Mouse (Mus musculus): ENCODE measurements around the gene Six2. TPM values are rescaled to one million over a fixed set of nuclear protein-coding genes. Genes with fewer than 3 reads are reported as not detected.

Six2 gene
- polyA plus RNA-seq, 1 experiment from 2014 or later, result 5.6 TPM

DNA sequence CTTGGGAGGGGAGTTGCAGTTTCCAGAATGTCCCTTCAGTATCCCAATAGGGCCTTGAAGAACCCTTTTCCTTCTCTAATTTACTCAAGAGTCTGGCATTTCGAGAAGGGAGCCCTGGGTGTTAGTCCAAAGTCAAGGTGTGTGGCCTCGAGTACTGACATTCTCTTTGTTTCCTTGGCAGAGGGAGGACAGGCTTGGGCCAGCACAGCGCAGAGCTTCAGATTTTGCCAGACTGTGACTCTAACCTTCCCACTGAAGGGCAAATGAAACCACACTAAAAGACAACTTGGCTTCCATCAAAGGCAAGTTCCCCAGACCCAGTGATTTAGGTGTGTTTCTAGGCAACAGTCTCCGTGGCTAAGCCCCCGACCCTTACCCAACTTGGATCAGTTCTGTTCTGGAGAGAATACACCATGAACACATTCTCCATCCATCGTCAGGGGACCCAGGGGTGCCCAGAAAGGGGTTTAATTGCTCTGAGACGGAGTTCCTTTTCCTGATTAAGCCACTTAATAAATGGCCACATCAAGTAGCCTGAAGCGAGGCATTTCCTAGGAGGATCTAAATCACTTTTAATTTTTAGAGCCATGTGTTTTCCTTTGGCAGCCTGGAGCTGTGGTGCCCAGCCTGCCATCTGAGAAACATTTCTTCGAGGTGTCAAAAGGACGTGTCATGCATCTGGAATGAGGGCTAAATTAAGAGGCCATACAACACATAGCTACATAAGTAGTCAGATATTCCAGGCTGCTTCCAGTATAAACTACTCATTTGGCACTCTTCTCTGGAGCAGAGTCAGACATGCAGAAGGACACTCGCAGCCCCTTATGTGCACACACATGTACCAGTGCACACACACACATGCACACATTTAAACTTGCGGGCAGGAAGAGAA lies 16.5 kb upstream of the Six2 start:
- no peak for DNase-seq (ENCODE audit: low spot score)
- Histone ChIP-seq H3K4me1 (replicated peaks) (no peaks in the 10 kb centered on the region), H3K27me3 (ENCODE audit: insufficient read depth, poor library complexity, severe bottlenecking) (peaks cover 91% of the 10 kb centered on the region), H3K27ac (no peak overlapping the region), H3K4me3 (no peak overlapping the region), H3K9me3 (no peaks in the 10 kb centered on the region), H3K36me3 (no peaks in the 10 kb centered on the region)
- 79% methylated on average over 12 of the region's 12 CpGs for WGBS

DNA sequence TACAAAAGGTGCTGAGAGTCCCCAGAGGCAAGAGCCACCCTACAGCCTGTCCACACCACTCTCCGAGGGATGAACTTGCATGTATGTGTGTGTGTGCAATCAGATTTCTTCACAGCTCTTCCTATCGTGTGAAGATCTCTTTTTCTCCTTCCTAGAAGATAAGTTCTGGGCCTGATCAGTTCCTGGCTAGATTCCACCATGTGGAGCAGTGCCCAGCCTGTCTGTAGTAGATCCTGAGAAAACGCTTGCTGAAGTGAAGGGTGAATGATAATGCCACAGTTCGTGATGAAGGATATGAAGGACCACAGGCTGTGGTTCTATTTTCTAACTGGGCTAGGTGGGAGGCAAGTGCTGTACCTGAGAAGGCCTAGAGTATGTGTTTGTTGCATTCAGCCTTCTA lies 12.0 kb upstream of the Six2 start:
- H3K27ac ChIP-seq, result no peak overlapping the region
- no peaks in the 10 kb centered on the region for H3K36me3 ChIP-seq
- H3K4me3 ChIP-seq, result no peak overlapping the region
- DNase-seq (ENCODE audit: low spot score), result no peak
- no peaks in the 10 kb centered on the region for H3K4me1 ChIP-seq (replicated peaks)
- no peaks in the 10 kb centered on the region for H3K9me3 ChIP-seq
- peaks cover 93% of the 10 kb centered on the region for H3K27me3 ChIP-seq (ENCODE audit: insufficient read depth, poor library complexity, severe bottlenecking)
- WGBS, result 81% methylated on average over 4 of the region's 4 CpGs

DNA sequence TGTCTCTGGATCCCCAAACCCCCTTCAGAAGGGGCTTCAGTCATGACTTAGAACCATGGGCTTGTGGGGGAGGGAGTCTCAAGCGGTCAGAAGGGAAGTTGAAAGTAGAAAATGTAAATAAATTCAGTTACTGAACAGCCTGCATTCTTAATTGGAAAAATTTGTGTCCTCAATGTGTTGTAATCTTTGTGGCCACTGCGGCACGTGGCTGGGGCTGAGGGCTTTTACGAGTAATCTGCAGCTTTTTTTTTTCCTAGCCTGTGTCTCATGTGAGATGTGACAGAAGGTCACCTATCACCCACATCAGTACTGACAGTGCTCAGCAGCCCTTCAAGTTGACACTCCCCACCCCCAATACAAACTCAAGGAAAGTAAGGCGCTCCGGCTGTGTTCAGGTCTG lies 10.6 kb upstream of the Six2 start:
- WGBS, result 79% methylated on average over 6 of the region's 6 CpGs
- Histone ChIP-seq H3K4me1 (replicated peaks) (no peaks in the 10 kb centered on the region), H3K9me3 (peaks cover 3% of the 10 kb centered on the region; the same call in 1 of the 2 replicates), H3K4me3 (no peak overlapping the region), H3K36me3 (no peaks in the 10 kb centered on the region), H3K27ac (no peak overlapping the region), H3K27me3 (ENCODE audit: insufficient read depth, poor library complexity, severe bottlenecking) (peaks cover 93% of the 10 kb centered on the region)
- DNase-seq (ENCODE audit: low spot score), result no peak

DNA sequence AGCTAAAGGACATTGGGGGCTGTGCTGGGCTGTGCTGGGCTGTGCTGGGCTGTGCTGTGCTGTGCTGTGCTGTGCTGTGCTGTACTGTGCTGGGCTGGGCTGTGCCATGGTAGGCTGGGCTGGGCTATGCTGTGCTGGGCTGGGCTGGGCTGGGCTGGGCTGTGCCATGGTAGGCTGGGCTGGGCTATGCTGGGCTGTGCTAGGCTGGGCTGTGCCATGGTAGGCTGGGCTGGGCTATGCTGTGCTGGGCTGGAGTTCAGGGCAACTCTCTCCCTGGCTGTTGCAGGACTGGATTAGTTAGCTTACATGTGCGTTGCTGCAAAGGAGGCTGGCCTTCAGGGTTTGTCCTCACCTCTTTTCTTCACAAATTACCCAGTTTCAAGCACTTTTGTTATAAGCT lies 9.9 kb upstream of the Six2 start:
- no peaks in the 10 kb centered on the region for H3K4me1 ChIP-seq (replicated peaks)
- peaks cover 95% of the 10 kb centered on the region for H3K27me3 ChIP-seq (ENCODE audit: insufficient read depth, poor library complexity, severe bottlenecking)
- no peak overlapping the region for H3K4me3 ChIP-seq
- peaks cover 3% of the 10 kb centered on the region; the same call in 1 of the 2 replicates for H3K9me3 ChIP-seq
- no peaks in the 10 kb centered on the region for H3K36me3 ChIP-seq
- H3K27ac ChIP-seq, result no peak overlapping the region
- no peak for DNase-seq (ENCODE audit: low spot score)
- WGBS, result 90% methylated on average over 1 of the region's 1 CpGs

DNA sequence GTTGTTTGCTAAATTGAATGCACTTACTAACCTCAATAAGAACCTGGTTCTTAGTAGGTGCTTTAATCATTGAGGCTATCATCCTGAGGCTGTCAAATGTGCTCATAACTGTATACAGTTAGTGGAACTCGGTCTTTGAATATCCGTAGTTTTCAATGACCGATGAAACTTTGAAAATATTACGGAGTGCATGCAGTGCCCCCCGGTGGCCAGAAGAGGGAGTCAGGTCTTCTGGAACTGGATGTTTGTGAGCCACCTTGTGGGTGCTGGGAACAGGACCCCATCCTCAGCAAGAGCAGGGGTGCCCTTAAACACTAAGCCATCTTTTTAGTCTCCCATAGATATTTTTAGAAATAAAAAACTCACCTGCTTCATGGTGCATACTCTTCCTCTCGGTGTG lies 6.4 kb upstream of the Six2 start:
- Histone ChIP-seq H3K9me3 (peaks cover 3% of the 10 kb centered on the region; the same call in 1 of the 2 replicates), H3K4me1 (replicated peaks) (peaks cover 30% of the 10 kb centered on the region), H3K4me3 (no peak overlapping the region), H3K27me3 (ENCODE audit: insufficient read depth, poor library complexity, severe bottlenecking) (peaks cover 100% of the 10 kb centered on the region), H3K27ac (no peak overlapping the region), H3K36me3 (no peaks in the 10 kb centered on the region)
- no peak for DNase-seq (ENCODE audit: low spot score)
- 81% methylated on average over 6 of the region's 6 CpGs for WGBS

DNA sequence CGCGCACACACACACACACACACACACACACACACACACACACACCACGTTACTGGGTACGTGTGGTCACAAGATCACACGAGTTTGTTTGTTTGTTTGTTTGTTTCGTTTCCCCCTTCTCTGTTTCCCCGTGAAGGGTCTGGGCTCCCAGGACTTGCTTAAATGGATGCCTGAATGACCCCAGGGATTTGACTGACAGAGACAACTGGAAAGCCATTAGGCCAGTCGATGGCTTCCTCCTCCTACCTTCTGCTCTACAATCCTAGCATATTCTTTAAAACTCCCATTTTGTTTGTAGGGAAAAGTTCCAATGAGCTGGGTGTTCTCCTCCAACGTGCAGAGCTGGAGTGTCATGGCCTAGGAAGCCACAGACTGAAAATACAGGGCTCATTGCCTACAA lies 5.0 kb upstream of the Six2 start:
- H3K27me3 ChIP-seq (ENCODE audit: insufficient read depth, poor library complexity, severe bottlenecking), result peaks cover 100% of the 10 kb centered on the region
- peak; percentile 47 for DNase-seq (ENCODE audit: low spot score)
- peak overlapping the region; percentile 30; the same call in 1 of the 2 replicates for H3K4me3 ChIP-seq
- peaks cover 43% of the 10 kb centered on the region for H3K4me1 ChIP-seq (replicated peaks)
- H3K9me3 ChIP-seq, result peaks cover 3% of the 10 kb centered on the region; the same call in 1 of the 2 replicates
- H3K27ac ChIP-seq, result no peak overlapping the region
- no peaks in the 10 kb centered on the region for H3K36me3 ChIP-seq
- 5% methylated on average over 9 of the region's 9 CpGs for WGBS

DNA sequence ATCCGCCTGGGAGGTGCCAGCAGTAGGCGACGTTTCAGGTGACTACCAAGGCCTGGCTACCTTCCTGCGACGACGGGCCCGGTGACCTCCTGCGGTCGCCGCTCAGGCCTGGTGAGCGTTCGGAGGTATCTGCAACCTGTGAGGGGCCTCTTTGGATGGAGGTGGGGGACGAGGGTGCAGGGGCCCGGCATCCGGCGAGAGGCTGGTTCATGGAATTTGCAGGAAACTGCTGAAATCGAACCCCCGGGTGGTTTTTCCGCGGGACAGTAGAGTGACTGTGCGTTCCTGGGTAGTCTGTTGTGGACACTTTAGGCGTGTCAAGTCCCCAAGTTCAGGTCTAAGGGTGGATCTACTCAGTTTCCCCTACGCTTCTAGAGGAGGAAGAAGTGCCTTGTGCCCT lies 4.5 kb upstream of the Six2 start:
- WGBS, result 2% methylated on average over 23 of the region's 23 CpGs
- H3K27me3 ChIP-seq (ENCODE audit: insufficient read depth, poor library complexity, severe bottlenecking), result peaks cover 100% of the 10 kb centered on the region
- H3K36me3 ChIP-seq, result no peaks in the 10 kb centered on the region
- no peak for DNase-seq (ENCODE audit: low spot score)
- H3K27ac ChIP-seq, result peak overlapping the region; percentile 50; the same call in 1 of the 2 replicates
- H3K4me3 ChIP-seq, result peak overlapping the region; percentile 30; the same call in 1 of the 2 replicates
- H3K4me1 ChIP-seq (replicated peaks), result peaks cover 47% of the 10 kb centered on the region
- H3K9me3 ChIP-seq, result peaks cover 3% of the 10 kb centered on the region; the same call in 1 of the 2 replicates

DNA sequence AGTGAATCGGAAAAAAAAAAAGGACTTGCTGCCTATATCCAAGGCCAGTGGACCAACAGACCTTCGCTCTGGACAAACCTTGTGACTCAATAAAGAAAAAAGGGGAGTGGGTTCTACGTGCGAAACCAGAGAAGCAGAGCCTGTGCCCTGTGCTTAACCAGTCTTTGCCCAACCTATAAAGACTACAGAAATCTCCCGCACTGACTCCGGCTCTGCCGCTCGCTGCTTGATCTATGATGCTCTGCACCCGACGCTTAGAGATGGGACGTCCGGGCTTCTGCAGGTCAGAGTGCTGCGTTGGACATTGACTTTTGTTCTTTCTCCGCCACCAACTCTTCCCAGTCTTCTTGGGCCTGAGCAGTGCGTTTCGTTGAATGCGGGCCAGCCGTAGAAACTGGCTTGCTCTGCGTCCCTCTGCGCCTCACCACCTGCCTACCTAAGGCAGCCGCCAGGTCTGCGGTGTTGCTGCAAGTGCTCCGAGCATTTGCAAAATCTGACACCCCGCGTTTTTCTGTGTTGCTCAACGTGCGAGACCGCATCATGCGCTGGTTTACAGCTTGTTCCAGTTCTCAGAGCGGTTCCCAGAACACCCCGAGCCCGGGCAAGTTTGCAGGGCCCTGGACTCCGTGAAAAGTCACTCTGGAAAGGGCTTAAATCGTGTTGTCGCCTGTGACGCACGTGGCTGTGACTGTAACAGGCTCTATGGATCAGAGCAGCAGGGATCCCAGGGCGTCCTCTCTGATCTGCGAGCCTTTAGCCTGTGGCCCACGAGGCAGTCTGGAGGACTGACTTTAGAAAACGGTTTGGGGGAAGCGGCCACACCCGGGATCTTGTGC lies 3.8 kb upstream of the Six2 start:
- Histone ChIP-seq H3K9me3 (peaks cover 3% of the 10 kb centered on the region; the same call in 1 of the 2 replicates), H3K27ac (peak overlapping the region; percentile 50; the same call in 1 of the 2 replicates), H3K27me3 (ENCODE audit: insufficient read depth, poor library complexity, severe bottlenecking) (peaks cover 100% of the 10 kb centered on the region), H3K4me1 (replicated peaks) (peaks cover 54% of the 10 kb centered on the region), H3K4me3 (peak overlapping the region; percentile 30; the same call in 1 of the 2 replicates), H3K36me3 (no peaks in the 10 kb centered on the region)
- peak; percentile 66 for DNase-seq (ENCODE audit: low spot score)
- WGBS, result 1% methylated on average over 43 of the region's 43 CpGs

DNA sequence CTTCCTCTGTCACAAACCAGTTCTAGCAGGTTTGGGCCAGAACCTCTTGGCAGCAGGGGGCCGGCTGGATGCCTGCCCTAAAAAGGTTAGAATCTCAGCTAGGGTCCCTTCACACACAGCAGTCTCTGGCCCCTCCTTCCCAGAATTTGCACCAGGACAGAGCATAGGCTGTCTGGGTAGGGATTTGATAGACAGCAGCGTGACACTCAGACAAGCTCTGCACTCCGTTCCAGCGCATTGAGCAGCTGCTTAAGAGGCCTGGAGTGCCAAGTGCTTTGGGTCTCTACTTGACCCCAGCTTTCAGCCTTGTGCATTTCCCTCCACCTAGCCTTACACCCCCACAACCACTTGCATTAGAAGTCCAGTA lies 2.9 kb upstream of the Six2 start:
- Histone ChIP-seq H3K27me3 (ENCODE audit: insufficient read depth, poor library complexity, severe bottlenecking) (peaks cover 100% of the 10 kb centered on the region), H3K4me3 (0 out of 2 replicates have a peak overlapping the region, but pooled peaks have one; percentile 30), H3K27ac (no peak overlapping the region), H3K9me3 (peaks cover 3% of the 10 kb centered on the region; the same call in 1 of the 2 replicates), H3K36me3 (no peaks in the 10 kb centered on the region), H3K4me1 (replicated peaks) (peaks cover 55% of the 10 kb centered on the region)
- peak; percentile 66 for DNase-seq (ENCODE audit: low spot score)
- 3% methylated on average over 4 of the region's 4 CpGs for WGBS

DNA sequence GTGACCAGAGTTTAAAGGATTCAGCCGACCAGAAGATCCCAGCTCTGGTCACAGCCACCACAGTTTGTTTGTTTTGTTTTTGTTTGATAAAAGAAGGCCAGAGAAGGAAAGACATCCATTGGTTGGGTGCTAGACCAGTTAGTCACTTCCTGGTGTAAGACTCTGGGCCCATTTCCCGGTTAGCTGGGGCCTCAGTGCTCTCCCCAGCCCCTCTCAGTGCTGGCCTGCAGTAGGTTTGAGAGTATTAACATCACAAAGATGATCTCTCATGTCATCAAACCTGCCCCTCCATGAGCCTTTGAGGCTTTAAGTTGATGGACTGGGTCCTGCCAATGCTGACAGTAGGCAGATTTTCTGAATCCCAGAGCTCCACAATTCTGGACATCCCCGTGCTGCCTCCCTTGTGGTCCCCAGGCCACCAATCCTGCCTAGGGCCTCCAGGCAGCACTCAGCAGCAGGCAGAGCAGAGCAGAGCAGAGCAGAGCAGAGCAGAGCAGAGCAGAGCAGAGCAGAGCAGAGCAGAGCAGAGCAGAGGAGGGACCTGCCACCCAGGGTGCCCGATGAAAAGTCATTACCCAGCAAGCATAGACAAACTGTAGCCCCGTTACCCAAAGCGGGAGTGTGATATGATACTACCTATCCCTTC lies 2.4 kb upstream of the Six2 start:
- no peak overlapping the region for H3K27ac ChIP-seq
- no peaks in the 10 kb centered on the region for H3K36me3 ChIP-seq
- no peak overlapping the region; the same call in 1 of the 2 replicates for H3K4me3 ChIP-seq
- H3K9me3 ChIP-seq, result peaks cover 3% of the 10 kb centered on the region; the same call in 1 of the 2 replicates
- peaks cover 100% of the 10 kb centered on the region for H3K27me3 ChIP-seq (ENCODE audit: insufficient read depth, poor library complexity, severe bottlenecking)
- H3K4me1 ChIP-seq (replicated peaks), result peaks cover 58% of the 10 kb centered on the region
- WGBS, result under 1% methylated on average over 6 of the region's 6 CpGs
- peak; percentile 30 for DNase-seq (ENCODE audit: low spot score)

DNA sequence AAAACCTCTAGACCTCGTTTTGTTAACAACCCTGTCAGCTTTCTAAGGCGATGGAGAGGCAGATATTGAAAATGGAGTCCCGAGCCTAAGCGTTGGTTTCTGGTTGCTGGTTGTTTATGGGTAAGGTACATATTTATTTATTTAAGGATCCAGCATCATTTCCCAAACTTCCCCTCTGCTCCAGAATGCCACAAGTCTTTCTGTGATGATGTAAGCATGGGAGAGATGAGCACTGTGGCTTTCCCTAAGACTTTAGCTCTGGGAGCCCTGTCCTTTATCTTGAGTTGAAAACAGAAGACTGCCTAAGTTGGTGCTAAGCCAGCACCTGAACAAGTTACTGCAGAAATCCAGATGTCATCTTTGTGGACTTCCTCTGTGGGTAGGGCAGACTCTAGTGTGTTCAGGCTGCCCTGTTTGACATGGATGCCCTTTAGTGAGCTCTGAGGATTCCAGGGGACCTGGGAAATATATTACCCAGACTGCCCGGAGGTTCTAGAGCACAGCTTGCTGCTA lies 1.8 kb upstream of the Six2 start:
- no peak overlapping the region for H3K27ac ChIP-seq

More for the DNA sequence above, 1.8 kb upstream of the Six2 start:
- Histone ChIP-seq H3K36me3 (no peaks in the 10 kb centered on the region), H3K9me3 (peaks cover 3% of the 10 kb centered on the region; the same call in 1 of the 2 replicates), H3K4me3 (peak overlapping the region; percentile 52; the same call in 1 of the 2 replicates), H3K27me3 (ENCODE audit: insufficient read depth, poor library complexity, severe bottlenecking) (peaks cover 100% of the 10 kb centered on the region), H3K4me1 (replicated peaks) (peaks cover 64% of the 10 kb centered on the region)
- 8% methylated on average over 5 of the region's 5 CpGs for WGBS
- DNase-seq (ENCODE audit: low spot score), result no peak

Measured in hindbrain, embryonic 10.5 days (tissue).